Mouse (Mus musculus) liver, embryonic 14.5 days (tissue): ENCODE data around the gene Lrrc15.

ENCODE experiments used
- CTCF ChIP-seq: IDR thresholded peaks from 2 replicates; pipeline ENCODE4 v1.5.1; 2016; ENCODE audit warnings: antibody characterized with exemption, low read depth, control low read depth
- EP300 ChIP-seq: IDR thresholded peaks from 2 replicates; pipeline ENCODE4 v1.6.1; 2016; ENCODE audit warnings: antibody characterized with exemption, low read depth

- no peak for TF ChIP-seq CTCF
- TF ChIP-seq EP300, result no peak
Measured at GRCm38 (mm10) chr16:30261341-30261740, 21.7 kb downstream of the Lrrc15 start.
